Mouse (Mus musculus): ENCODE data around the gene Gm49721. TPM values are rescaled to one million over a fixed set of nuclear protein-coding genes. Genes with fewer than 3 reads are reported as not detected.
"Not testable (repeated sequence)": the region's sequence is repeated elsewhere in the genome, so short reads cannot be mapped to it uniquely, and the experiment has no call there.

Gene Gm49721
- polyA plus RNA-seq, 1 experiment from 2014 or later = not detected

DNA sequence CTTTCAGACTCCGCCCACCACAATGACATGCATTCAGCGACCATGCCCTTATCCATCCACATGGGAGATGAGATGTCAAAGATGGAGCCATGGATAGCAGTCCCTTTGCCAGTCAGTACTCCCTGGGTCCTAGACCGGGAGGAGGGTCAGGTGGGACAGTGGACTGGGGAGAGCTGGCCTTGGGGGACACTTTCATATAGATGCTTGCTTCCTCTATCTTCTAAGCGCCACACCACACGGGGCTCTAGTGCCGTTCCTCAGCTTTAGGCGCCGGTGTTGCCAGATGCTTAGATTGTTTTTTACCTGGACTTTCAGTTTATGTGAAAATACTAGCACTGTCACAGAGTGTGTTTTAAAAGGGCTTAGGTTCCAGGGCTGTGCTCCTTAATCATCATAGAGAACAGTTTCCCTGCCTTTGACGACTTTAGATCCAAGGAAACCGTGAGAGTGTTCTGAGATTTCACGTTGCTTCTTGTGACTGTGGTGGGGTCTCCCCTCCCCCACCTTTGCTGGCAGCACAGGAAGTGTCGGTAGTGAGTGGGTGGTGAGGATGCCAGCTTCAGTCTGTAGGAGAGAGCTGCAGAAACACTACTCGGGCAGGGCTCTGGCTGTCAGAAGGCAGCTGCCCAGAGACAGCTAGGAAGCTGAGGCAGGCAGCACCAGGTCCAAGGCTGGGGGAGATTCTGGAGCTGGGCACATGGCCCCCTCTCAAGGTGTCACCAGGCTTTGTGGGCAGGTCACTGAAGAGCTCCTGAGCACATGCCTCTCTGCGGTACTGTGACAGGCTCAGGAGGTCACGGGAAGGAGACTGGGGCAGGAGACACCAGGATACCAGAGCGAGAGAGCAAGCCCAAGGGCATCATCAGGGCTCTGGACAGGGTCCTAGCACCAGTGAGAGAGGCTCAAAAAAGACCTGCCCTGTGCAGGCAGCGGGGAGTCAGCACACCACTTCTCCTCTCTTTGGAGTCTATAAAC lies 54.8 kb downstream of the Gm49721 start:
- H3K9ac ChIP-seq; H3K36me3 ChIP-seq; ATAC-seq; H3K4me1 ChIP-seq; H3K27ac ChIP-seq; H3K27me3 ChIP-seq (replicated peaks); H3K4me3 ChIP-seq; H3K4me2 ChIP-seq; H3K9me3 ChIP-seq (replicated peaks): not testable (repeated sequence)
- WGBS (ENCODE audit: insufficient replicate concordance) = 40% methylated on average over 3 of the region's 17 CpGs

DNA sequence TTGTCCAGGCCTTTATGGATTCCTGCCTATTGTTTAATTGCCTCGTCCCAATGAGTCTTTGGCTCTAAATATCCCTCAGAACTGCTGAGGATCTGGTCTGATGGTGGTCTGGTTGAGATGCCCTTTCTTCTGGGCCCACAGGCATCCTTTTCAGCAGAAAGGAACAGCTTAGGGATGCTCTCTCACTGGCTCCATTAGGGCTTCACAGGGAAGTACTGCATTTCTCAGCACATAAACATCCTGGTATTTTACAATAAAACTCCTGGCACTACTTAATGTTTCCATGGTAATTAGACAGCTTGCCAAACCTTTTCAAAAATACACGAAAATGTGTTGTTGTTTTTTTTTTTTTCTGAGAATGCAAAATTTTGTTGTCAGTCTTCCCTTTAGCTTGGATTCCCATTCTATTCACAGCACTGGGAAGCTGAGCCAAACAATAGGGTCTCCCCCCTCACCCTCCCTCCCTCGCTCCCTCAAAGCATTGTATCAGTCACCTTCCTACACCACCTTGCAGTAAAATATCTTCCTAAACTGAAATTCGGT lies 90.4 kb downstream of the Gm49721 start:
- H3K27ac ChIP-seq; H3K9me3 ChIP-seq (replicated peaks); H3K9ac ChIP-seq; H3K4me2 ChIP-seq; H3K27me3 ChIP-seq (replicated peaks); H3K4me1 ChIP-seq; H3K4me3 ChIP-seq; ATAC-seq; H3K36me3 ChIP-seq: not testable (repeated sequence)
- 41% methylated on average over 3 of the region's 4 CpGs for WGBS (ENCODE audit: insufficient replicate concordance)

DNA sequence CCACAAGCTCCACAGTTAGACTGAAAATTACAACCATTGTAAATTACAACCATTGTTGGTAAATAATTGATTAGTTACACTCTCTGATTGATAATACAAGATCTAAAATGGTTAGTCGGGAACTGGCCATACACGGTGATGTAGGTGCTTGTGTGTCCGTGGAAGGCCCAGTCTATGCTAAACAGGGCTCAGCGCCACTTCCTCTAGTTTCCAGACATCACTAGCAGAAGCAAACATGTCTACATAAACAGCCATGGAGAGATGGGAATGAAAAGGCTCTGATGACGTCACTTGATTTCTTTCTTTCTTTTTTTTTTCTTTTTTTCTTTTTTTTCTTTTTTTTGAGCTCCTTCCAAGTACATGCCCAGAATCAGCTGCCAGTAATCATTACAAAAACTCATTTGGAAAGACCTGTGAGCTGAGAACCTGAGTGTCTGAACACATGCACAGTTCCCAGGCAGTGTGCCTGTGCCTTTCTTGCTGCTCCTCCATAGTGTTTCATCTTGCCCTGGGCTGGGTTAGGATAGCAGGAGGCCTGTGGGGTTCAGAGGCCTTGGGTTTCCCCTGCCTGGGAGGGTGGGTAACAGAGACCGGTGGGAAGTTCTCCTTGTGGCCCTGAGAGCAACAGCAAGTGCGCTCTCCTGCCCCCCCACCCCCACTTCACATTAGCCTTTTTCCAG lies 91.0 kb downstream of the Gm49721 start:
- H3K27ac ChIP-seq; H3K9me3 ChIP-seq (replicated peaks); H3K4me1 ChIP-seq; H3K36me3 ChIP-seq; H3K4me2 ChIP-seq; ATAC-seq; H3K27me3 ChIP-seq (replicated peaks); H3K4me3 ChIP-seq; H3K9ac ChIP-seq: not testable (repeated sequence)
- WGBS (ENCODE audit: insufficient replicate concordance) = 70% methylated on average over 5 of the region's 7 CpGs

DNA sequence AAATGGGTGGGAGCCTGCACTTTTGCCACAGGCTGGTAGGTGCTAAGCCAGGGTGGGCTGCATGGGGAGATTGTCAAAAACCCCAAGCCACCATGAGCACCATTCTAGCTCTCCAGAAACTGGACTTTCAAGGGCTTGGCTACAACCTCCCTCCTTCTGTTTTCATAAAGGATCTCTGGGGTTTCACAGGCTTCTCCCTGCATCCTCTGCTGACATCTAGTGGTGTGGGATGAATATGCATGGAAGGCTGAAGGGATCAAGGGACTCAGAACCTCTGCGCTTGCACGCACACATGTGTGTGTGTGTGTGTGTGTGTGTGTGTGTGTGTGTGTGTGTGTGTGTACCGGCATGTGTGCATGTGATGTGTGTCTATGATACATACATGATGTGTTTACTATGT lies 95.8 kb downstream of the Gm49721 start:
- ATAC-seq; H3K9me3 ChIP-seq (replicated peaks); H3K9ac ChIP-seq; H3K27ac ChIP-seq; H3K36me3 ChIP-seq; H3K27me3 ChIP-seq (replicated peaks); H3K4me2 ChIP-seq; H3K4me3 ChIP-seq; H3K4me1 ChIP-seq: not testable (repeated sequence)
- WGBS (ENCODE audit: insufficient replicate concordance) = 44% methylated on average over 3 of the region's 3 CpGs

DNA sequence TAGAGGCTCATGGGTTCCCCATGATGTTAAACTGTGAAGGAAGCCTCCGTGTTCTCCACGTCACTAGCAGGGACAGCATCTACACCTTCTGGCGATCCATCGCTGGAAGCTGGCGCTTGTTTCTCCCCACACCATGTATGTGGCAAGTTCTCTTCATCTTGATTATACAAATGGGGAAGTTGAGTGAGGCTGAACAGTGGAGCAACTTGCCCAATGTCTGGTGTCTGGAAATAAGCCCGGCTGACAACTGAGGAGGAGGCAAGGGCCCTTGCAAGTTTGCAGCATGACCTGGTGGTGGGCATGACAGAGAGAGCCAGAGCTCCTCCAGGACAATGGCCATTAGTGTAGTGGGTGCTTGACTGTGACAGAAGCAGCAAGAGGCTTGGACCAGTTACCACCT lies 96.8 kb downstream of the Gm49721 start:
- not testable (repeated sequence) for H3K4me2 ChIP-seq; H3K36me3 ChIP-seq; H3K4me3 ChIP-seq; H3K4me1 ChIP-seq; H3K27me3 ChIP-seq (replicated peaks); H3K9me3 ChIP-seq (replicated peaks); ATAC-seq; H3K9ac ChIP-seq; H3K27ac ChIP-seq
- 59% methylated on average over 5 of the region's 6 CpGs for WGBS (ENCODE audit: insufficient replicate concordance)

DNA sequence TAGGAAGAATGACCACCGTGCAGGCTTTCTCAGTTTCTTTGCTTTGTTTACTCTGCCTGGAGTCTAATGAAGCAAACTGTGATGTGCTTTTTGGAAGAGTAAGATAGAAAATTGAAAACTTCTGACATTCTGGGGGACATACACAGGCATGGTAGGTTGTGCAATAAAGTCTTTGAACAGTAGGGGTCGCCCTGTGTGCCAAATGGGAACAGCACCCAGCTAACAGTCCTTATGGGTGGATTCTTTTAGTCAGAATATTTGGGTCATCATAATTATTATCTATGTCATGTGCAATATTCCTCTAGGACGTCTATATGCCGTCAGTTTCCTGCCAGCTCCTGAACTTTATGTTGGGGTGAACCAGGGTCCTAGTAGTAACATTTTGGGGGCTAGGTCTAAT lies 100.9 kb downstream of the Gm49721 start:
- not testable (repeated sequence) for H3K9ac ChIP-seq

DNA sequence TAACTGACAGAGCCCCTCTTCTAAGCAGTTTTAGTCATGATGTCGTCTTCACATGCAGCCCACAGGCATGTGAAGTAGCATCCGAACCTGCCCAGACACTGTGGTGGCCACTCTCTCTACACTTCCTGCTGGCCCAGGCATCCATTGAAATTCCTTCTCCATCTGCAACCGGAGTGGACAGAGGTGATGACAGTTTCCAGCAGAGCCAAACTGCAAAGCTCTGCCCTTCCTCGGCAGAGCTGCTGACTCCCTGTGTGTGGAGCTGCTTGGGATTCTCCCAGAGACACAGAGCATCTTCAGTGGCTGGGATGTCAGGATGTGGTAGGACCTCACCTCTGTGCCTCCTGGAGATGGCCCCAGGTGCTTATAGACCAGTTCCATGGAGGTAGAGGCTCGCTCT lies 105.8 kb downstream of the Gm49721 start:
- not testable (repeated sequence) for H3K4me2 ChIP-seq; ATAC-seq; H3K27me3 ChIP-seq (replicated peaks); H3K4me3 ChIP-seq; H3K9me3 ChIP-seq (replicated peaks); H3K4me1 ChIP-seq; H3K9ac ChIP-seq; H3K27ac ChIP-seq; H3K36me3 ChIP-seq
- 67% methylated on average over 1 of the region's 5 CpGs for WGBS (ENCODE audit: insufficient replicate concordance)

More for the DNA sequence above, 100.9 kb downstream of the Gm49721 start:
- H3K36me3 ChIP-seq; H3K4me3 ChIP-seq; ATAC-seq; H3K27me3 ChIP-seq (replicated peaks); H3K4me1 ChIP-seq; H3K4me2 ChIP-seq; H3K9me3 ChIP-seq (replicated peaks); H3K27ac ChIP-seq: not testable (repeated sequence)
- WGBS (ENCODE audit: insufficient replicate concordance) = 0% methylated on average over 1 of the region's 4 CpGs

DNA sequence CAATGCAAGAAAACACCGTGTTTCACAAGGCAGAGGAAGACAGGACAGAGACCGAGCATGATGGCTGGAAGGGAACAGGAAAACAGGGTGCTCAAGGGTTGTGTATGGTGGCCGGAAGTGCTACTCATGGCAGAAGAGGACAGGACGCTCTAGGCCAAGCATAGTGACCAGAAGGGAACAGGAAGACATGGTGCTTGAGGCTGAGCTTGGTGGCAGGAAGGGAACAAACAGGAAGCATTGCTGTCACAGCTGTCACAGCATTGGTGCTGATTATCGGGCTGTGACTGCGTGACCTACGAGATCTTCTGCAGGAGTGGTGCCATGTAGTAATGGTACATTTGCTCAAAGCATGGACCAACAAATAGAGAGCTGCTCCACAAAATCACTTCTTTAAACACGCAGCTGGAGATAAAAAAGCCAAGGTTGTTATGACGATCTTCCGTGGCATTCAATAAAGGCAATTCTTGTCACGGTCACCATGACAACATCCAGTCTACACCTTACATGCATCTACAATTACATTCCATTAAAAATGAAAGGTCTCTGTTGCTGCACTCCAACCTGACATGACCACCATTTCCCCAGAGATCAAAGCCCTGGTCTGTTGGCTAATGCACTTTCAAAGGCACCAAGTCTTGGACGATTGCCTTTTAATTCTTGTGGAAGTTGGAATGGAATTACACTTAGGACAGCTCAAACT lies 106.9 kb downstream of the Gm49721 start:
- ATAC-seq = not testable (repeated sequence)
- WGBS (ENCODE audit: insufficient replicate concordance) = no CpG with 5 or more reads among the region's 12 CpGs

DNA sequence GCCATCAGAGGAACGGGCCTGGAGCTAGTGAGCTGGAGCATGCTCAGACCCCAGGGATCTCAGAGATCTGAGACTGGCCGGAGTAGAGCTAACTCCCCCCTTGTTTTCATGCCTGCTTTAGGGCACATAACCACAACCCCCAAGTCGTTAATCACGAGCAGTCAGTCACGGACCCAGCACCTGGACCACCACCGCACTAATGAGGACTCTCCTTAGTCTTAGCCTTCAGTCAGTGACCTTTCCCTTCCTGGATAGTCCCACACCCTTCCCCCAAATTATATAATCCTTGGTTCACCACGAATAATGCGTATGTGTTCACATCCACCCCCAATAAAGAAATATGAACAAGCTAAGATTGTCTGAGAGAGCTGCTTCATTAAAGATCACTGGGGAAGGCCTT lies 108.1 kb downstream of the Gm49721 start:
- not testable (repeated sequence) for H3K27me3 ChIP-seq (replicated peaks); H3K9me3 ChIP-seq (replicated peaks); H3K4me3 ChIP-seq; H3K4me1 ChIP-seq; ATAC-seq; H3K9ac ChIP-seq; H3K36me3 ChIP-seq; H3K4me2 ChIP-seq; H3K27ac ChIP-seq
- 54% methylated on average over 6 of the region's 8 CpGs for WGBS (ENCODE audit: insufficient replicate concordance)

More for the DNA sequence above, 106.9 kb downstream of the Gm49721 start:
- not testable (repeated sequence) for H3K4me3 ChIP-seq; H3K27me3 ChIP-seq (replicated peaks); H3K4me2 ChIP-seq; H3K9me3 ChIP-seq (replicated peaks); H3K27ac ChIP-seq; H3K36me3 ChIP-seq; H3K9ac ChIP-seq; H3K4me1 ChIP-seq

All from liver, embryonic 12.5 days (tissue).